Mouse (Mus musculus) ES-E14 (cell line): ENCODE measurements around the gene Mybph. TPM values are rescaled to one million over a fixed set of nuclear protein-coding genes. Genes with fewer than 3 reads are reported as not detected.

ENCODE experiments used
- DNase-seq: peaks from one replicate; pipeline ENCODE4 v3.0.0-alpha.2; 2013; ENCODE audit warnings: low read depth, low spot score
- H3K27ac ChIP-seq: 2 replicates; pipeline ENCODE4 v1.5.1; 2012; ENCODE audit warnings: low read depth, mild to moderate bottlenecking, low read length, moderate library complexity, mixed read lengths; ENCODE audit not compliant: poor library complexity, insufficient read depth, severe bottlenecking
- H3K36me3 ChIP-seq: 2 replicates; pipeline ENCODE4 v1.6.1; 2012; ENCODE audit warnings: mild to moderate bottlenecking, low read length, moderate library complexity, mixed read lengths; ENCODE audit not compliant: control insufficient read depth, poor library complexity, insufficient read depth, severe bottlenecking
- H3K4me1 ChIP-seq, 2 experiments: fragments of 150-350 bp in 1 of 2; sonication (generic) in 1 of 2; 2 replicates each; pipeline ENCODE4 v1.6.1; 2012; ENCODE audit warnings: low read length in 2 of 2, mild to moderate bottlenecking in 1 of 2, mixed read lengths in 1 of 2; ENCODE audit not compliant: control insufficient read depth in 2 of 2, insufficient read depth in 2 of 2, poor library complexity in 1 of 2
- H3K4me3 ChIP-seq, 2 experiments: fragments of 150-350 bp in 1 of 2; sonication (generic) in 1 of 2; 2 replicates each; pipeline ENCODE4 v1.5.1; 2012; ENCODE audit warnings: low read length in 2 of 2, low read depth in 1 of 2, mild to moderate bottlenecking in 1 of 2, mixed read lengths in 1 of 2; ENCODE audit not compliant: insufficient read depth in 1 of 2, poor library complexity in 1 of 2, severe bottlenecking in 1 of 2
- H3K9ac ChIP-seq: 2 replicates; pipeline ENCODE4 v1.6.1; 2012; ENCODE audit warnings: low read depth, mild to moderate bottlenecking, low read length, mixed read lengths; ENCODE audit not compliant: poor library complexity, insufficient read depth, severe bottlenecking
- H3K9me3 ChIP-seq: fragments of 150-350 bp; sonication (generic); 2 replicates; pipeline ENCODE4 v1.6.1; 2012; ENCODE audit warnings: low read depth, mild to moderate bottlenecking, low read length; ENCODE audit not compliant: control insufficient read depth, insufficient read depth
- CHD2 ChIP-seq: IDR thresholded peaks from 2 replicates; pipeline ENCODE4 v1.6.1; 2014; ENCODE audit warnings: mild to moderate bottlenecking, low read depth, low read length, inconsistent platforms
- HCFC1 ChIP-seq: IDR thresholded peaks from 2 replicates; pipeline ENCODE4 v1.6.1; 2012; ENCODE audit warnings: low read length, inconsistent platforms, borderline replicate concordance; ENCODE audit not compliant: insufficient read depth
- MAFK ChIP-seq: IDR thresholded peaks from 2 replicates; pipeline ENCODE4 v1.6.1; 2014; ENCODE audit warnings: mild to moderate bottlenecking, low read depth, low read length, inconsistent platforms; ENCODE audit not compliant: insufficient read depth
- ZC3H11A ChIP-seq: IDR thresholded peaks from 2 replicates; pipeline ENCODE4 v1.6.1; 2012; ENCODE audit warnings: low read depth, mild to moderate bottlenecking, inconsistent platforms, low read length, borderline replicate concordance
- ZNF384 ChIP-seq: IDR thresholded peaks from 2 replicates; pipeline ENCODE4 v1.6.1; 2012; ENCODE audit warnings: low read depth, low read length, inconsistent platforms
- in situ Hi-C, 2 experiments: fragments of 600-800 bp; cut with MboI; formaldehyde crosslinking; loops; one replicate each; pipeline ENCODE4 v1.15.1; 2025; ENCODE audit warnings: low sequenced_read_pairs in 2 of 2, inconsistent platforms in 1 of 2; ENCODE audit not compliant: unreplicated experiment in 2 of 2
- total RNA-seq: library from RNA; depleted of rRNA; stranded (reverse); fragments of 300-350 nt; gene quantifications from 2 replicates; pipeline ENCODE4 v1.2.3, GENCODE M21; 2012

The Mybph gene
- total RNA-seq, 1 experiment: not detected

DNA sequence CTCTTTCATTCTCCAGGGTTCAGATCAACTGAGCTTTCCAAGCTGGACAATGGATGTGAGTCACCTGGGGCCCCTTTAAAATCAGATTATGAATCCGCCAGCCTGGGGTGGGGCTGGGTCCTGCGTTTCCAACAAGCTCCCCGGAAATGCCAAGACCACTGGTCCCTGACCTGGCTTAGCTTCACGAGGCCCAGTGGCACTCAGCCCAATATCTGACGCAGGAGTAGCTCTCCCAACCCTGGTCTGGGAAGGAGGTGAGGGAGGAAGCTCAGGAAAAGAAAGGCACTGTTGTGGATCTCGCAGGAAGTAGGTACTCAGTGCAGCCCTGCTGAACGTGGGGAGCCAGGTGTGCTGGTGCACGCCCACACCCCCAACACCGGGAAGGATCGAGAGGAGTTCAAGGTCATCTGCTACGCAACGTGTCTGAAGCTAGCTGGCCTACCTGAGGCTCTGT, 23.8 kb downstream of the Mybph start:
- no peak for DNase-seq
- in situ Hi-C loops: no loop called here
- H3K4me3 ChIP-seq: no peak overlapping the region
- H3K9me3 ChIP-seq: no peaks in the 10 kb centered on the region
- no peak for TF ChIP-seq ZNF384
- no peak overlapping the region for H3K9ac ChIP-seq
- H3K4me1 ChIP-seq: peaks cover 4 to 24% of the 10 kb centered on the region in 2 experiments; a peak in 3 of 4 replicates
- no peaks in the 10 kb centered on the region for H3K36me3 ChIP-seq
- H3K27ac ChIP-seq: no peak overlapping the region

DNA sequence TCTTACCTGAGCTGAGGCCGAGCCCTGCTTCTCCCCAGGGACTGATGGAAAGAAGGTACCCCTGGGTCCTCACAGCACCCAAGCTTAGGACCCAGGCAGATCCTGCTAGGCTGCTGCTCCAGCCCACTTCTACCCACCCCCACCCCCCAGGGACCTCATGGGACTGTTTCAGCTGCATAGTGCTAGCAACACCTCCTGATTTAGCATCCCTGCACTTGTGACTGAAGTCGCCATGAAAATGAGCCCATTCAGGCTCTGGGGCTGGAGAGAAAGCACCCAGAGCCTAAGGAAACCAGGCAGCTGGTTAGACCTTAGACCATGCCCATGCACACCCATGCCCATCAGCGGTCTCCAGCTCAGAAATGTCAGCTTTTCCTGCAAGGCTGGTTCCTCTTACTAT, 24.7 kb downstream of the Mybph start:
- Histone ChIP-seq H3K27ac (no peak overlapping the region), H3K9ac (no peak overlapping the region), H3K36me3 (no peaks in the 10 kb centered on the region), H3K4me1 (peaks cover 4 to 24% of the 10 kb centered on the region in 2 experiments; a peak in 3 of 4 replicates), H3K9me3 (no peaks in the 10 kb centered on the region), H3K4me3 (no peak overlapping the region)
- DNase-seq: no peak
- no peak for TF ChIP-seq HCFC1
- TF ChIP-seq CHD2: no peak
- TF ChIP-seq MAFK: no peak
- no peak for TF ChIP-seq ZC3H11A
- no peak for TF ChIP-seq ZNF384
- in situ Hi-C loops: no loop called here

DNA sequence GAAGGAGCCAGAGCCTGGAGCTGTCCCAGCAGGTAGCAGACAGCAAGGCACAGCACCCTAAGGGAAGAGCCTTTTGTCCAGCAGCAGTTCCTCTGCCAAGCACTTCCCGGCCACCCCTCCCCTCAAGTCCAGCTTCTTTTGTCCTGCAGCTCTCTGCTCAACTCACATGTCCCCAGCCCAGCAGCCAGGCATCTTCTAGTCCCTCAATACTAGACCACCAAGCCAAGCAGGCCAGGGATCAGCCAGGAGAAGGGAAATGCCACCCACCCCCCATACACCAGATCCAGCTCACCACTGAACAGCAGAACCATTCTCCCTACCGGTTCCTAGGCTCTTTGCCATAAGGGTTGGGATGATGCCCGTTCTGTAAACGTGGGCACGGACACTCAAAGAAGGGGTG, 26.4 kb downstream of the Mybph start:
- no peak overlapping the region for H3K4me3 ChIP-seq
- no peak for TF ChIP-seq ZC3H11A
- no peak for TF ChIP-seq CHD2
- TF ChIP-seq HCFC1: no peak
- TF ChIP-seq ZNF384: no peak
- in situ Hi-C loops: no loop called here
- no peaks in the 10 kb centered on the region for H3K36me3 ChIP-seq
- peaks cover 4 to 24% of the 10 kb centered on the region in 2 experiments; a peak in 3 of 4 replicates for H3K4me1 ChIP-seq
- no peak overlapping the region for H3K9ac ChIP-seq
- H3K9me3 ChIP-seq: no peaks in the 10 kb centered on the region
- no peak for DNase-seq
- no peak overlapping the region for H3K27ac ChIP-seq

DNA sequence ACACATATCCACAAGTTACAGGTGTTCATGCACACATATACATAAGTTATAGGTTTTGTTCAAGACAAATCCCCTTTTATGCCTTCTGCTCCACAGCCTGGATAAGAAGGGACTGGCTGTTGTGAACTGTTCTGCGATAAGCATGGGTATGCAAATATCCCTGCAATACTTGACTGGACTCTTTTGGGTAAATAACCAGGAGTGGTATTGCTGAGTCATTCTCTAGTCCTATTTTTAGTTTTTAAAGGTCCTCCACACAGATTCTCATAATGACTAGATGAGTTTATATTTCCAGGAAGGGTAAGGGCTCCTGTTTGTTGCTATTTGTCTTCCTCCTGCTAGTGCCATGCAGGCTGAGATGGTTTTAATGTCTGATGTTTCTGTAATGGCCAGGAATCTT, 27.9 kb downstream of the Mybph start:
- no peak overlapping the region for H3K9ac ChIP-seq
- TF ChIP-seq MAFK (no peak), CHD2 (no peak), ZNF384 (no peak), ZC3H11A (no peak), HCFC1 (no peak)
- H3K36me3 ChIP-seq: no peaks in the 10 kb centered on the region
- H3K27ac ChIP-seq: no peak overlapping the region
- H3K4me3 ChIP-seq: no peak overlapping the region
- DNase-seq: no peak
- in situ Hi-C loops: no loop called here
- no peaks in the 10 kb centered on the region for H3K9me3 ChIP-seq
- peaks cover 4 to 19% of the 10 kb centered on the region in 2 experiments; a peak in 3 of 4 replicates for H3K4me1 ChIP-seq
